In genomic region chr13:54282861-54283206, GRCm38 (mm10) we compare ENCODE assay signal across 8 mouse cellular contexts.
A peak's percentile ranks its signal among the peaks of the same experiment; 100 is the strongest.
DNase-seq lines count a peak whose midpoint lies in the region; ATAC-seq lines count a peak whose summit lies in the region.

No protein-coding gene starts in this region.

- H3K4me3 ChIP-seq in liver, embryonic 11.5 days (ENCODE audit: low read depth, low read length) = no peak overlapping the region
- H3K4me3 ChIP-seq in forebrain, embryonic 12.5 days (replicated peaks) = peak overlapping the region; percentile 19

- H3K27ac ChIP-seq in liver, embryonic 11.5 days (ENCODE audit: low read depth, low read length) = no peak overlapping the region
- H3K27ac ChIP-seq in forebrain, embryonic 12.5 days = 0 out of 2 replicates have a peak overlapping the region, but pooled peaks have one; percentile 6

- 6% methylated on average over 10 of the region's 10 CpGs for WGBS in liver, embryonic 11.5 days
- WGBS in forebrain, embryonic 12.5 days = 3% methylated on average over 10 of the region's 10 CpGs

- H3K36me3 ChIP-seq in liver, embryonic 11.5 days (ENCODE audit: control insufficient read depth, insufficient read depth, low read length) = no peaks in the 10 kb centered on the region
- no peaks in the 10 kb centered on the region for H3K36me3 ChIP-seq in forebrain, embryonic 12.5 days (replicated peaks)

- no peak overlapping the region for H3K9ac ChIP-seq in liver, embryonic 11.5 days (ENCODE audit: low read depth, low read length)
- H3K9ac ChIP-seq in forebrain, embryonic 12.5 days = no peak overlapping the region

- no peaks in the 10 kb centered on the region for H3K4me1 ChIP-seq in liver, embryonic 11.5 days (replicated peaks; ENCODE audit: control insufficient read depth, insufficient read depth, low read length)
- H3K4me1 ChIP-seq in forebrain, embryonic 12.5 days = peaks cover 21% of the 10 kb centered on the region

- H3K4me2 ChIP-seq in liver, embryonic 11.5 days = peak overlapping the region; percentile 36
- peak overlapping the region; percentile 44 for H3K4me2 ChIP-seq in forebrain, embryonic 12.5 days

- no peaks in the 10 kb centered on the region for H3K9me3 ChIP-seq in liver, embryonic 11.5 days (ENCODE audit: control insufficient read depth, low read length)
- H3K9me3 ChIP-seq in forebrain, embryonic 12.5 days = no peaks in the 10 kb centered on the region

- no peak for ATAC-seq in liver, embryonic 11.5 days (replicated peaks; ENCODE audit: low FRiP score)
- ATAC-seq in forebrain, embryonic 12.5 days (ENCODE audit: low FRiP score) = peak; percentile 86

- peaks cover 12% of the 10 kb centered on the region for H3K27me3 ChIP-seq in liver, embryonic 11.5 days (replicated peaks; ENCODE audit: control insufficient read depth, insufficient read depth, low read length)
- H3K27me3 ChIP-seq in forebrain, embryonic 12.5 days = peaks cover 10% of the 10 kb centered on the region; the same call in 1 of the 2 replicates

- DNase-seq in liver, embryonic 11.5 days (ENCODE audit: low spot score) = no peak
- DNase-seq in liver = no peak
- DNase-seq in kidney, adult 9 months = peak; percentile 22
- peak; percentile 34 for DNase-seq in mesoderm, embryonic 11.5 days (ENCODE audit: low read depth, low spot score)
- DNase-seq in gastrocnemius, postnatal 4 days (ENCODE audit: low spot score in 2 of 2) = no peak
- DNase-seq in right cerebral cortex, postnatal 14 days = no peak
- DNase-seq in urinary bladder, postnatal 25 days (ENCODE audit: low spot score) = no peak

Comparison
In these comparisons a context has a peak if more than half of its experiments do, and no peak if none do; other contexts are left out.
1. DNase-seq: peak in kidney, adult 9 months (single experiment) and mesoderm, embryonic 11.5 days (single experiment); none in liver, embryonic 11.5 days (single experiment), liver (single experiment), gastrocnemius, postnatal 4 days (0 of 2), right cerebral cortex, postnatal 14 days (single experiment) and urinary bladder, postnatal 25 days (single experiment).